Mouse (Mus musculus) telencephalon, adult 2 months (tissue): ENCODE results near the gene Ccdc6.

ENCODE experiments used
- DNase-seq: peaks from one replicate; pipeline ENCODE4 v3.0.0-alpha.2; 2011; ENCODE audit warnings: low read depth, low spot score

The Ccdc6 gene

GRCm38 (mm10) chr10:70095031-70095470 lies 1.9 kb upstream of the Ccdc6 start:
- no peak for DNase-seq

- DNase-seq: no peak
These were observed 1.2 kb upstream of the Ccdc6 start for GRCm38 (mm10) chr10:70095506-70096270.

- no peak for DNase-seq
These were observed 475 bp downstream of the Ccdc6 start for GRCm38 (mm10) chr10:70097291-70097901.

GRCm38 (mm10) chr10:70097911-70098569 lies 1.1 kb downstream of the Ccdc6 start:
- peak; percentile 75 for DNase-seq

DNA sequence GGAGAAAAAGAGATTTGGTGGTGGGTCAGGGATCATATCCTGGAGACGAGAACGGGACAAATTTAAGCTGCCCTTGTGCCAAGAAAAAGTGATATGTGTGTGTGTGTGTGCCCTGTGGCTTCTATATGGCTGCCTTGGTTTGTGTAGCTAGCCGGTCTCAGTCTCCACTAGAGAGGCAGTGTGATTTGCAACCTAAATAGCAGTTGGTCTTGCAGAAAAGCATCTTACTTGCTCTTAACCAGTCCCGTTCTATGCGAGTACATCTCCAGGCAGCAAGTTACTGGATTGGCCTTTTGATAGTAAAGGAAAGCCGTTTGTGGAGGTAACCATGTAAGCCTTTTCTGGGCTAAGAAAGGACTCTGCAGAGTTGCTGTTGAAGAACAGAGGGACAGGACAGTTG lies 1.7 kb downstream of the Ccdc6 start:
- no peak for DNase-seq

GRCm38 (mm10) chr10:70099052-70099451 lies 2.1 kb downstream of the Ccdc6 start:
- no peak for DNase-seq

DNA sequence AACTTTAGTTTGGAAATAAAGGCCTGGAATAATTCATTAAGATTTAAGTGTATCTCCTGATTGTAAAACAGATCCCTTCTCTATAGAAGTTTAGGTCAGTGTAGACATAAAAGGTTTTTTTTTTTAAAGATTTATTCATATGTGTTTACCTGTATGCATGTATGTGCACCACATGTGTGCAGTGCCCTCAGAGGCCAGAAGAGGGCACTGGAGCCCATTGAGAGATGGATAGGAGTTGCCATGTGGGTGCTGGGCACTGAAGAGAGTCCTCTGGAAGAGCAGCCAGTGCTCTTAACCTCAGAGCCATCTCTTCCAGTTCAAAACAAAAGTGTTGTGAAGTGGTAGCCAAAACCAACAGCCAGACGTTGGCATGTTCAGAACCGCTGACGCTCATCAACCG lies 5.2 kb downstream of the Ccdc6 start:
- no peak for DNase-seq

- no peak for DNase-seq
These were observed 11.1 kb downstream of the Ccdc6 start for GRCm38 (mm10) chr10:70108016-70108415.

- DNase-seq: no peak
These were observed 13.1 kb downstream of the Ccdc6 start for GRCm38 (mm10) chr10:70109974-70110373.

GRCm38 (mm10) chr10:70110815-70111214 lies 13.9 kb downstream of the Ccdc6 start:
- no peak for DNase-seq

GRCm38 (mm10) chr10:70111643-70112042 lies 14.7 kb downstream of the Ccdc6 start:
- DNase-seq: no peak

- no peak for DNase-seq
These were observed 17.2 kb downstream of the Ccdc6 start for GRCm38 (mm10) chr10:70114048-70114635.

- DNase-seq: no peak
These were observed 19.5 kb downstream of the Ccdc6 start for GRCm38 (mm10) chr10:70116454-70116853.

DNA sequence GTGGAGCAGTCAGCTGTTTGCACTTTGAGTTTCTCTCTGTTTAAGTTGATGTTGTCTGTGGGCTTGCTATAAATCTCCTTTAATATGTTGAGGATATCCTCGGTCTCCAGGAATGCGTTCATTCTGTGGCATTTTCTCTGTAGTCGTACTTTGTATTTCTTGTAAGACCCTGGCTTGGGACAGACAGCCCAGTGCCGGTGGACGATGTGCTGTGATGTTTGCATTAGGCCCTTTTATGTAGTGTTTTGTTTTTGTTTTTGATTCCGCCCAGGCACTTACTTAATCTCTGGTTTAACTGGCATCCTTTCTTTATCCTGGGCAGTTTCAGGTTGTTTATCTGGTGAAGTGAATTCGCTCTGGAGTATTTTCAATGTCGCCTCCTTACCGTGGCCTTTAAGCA lies 22.5 kb downstream of the Ccdc6 start:
- no peak for DNase-seq

DNA sequence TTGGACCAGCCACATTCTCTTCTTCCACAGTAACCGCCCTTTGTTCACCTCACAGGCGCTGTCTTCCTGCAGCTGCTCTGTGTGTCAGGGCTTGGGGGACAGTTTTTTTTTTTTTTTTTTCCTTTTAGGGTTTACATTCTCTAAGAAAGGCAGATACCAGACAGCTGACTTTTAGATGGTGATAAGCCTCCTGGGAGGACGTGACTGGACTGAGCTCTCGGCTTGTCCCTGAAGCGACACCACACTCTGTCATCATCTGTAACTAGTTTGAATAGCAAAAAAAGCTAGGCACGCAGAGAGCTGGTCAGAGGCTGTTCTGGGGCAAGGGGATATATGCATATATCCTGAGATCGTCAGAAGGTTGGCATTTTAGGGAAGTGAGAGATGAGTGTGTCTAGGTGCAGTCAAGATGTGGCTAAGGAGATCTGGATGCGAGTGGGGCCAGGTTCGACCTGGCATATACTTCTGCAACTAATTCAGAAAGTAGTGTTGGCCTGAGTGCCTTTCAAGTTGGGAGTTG lies 23.0 kb downstream of the Ccdc6 start:
- DNase-seq: no peak

DNA sequence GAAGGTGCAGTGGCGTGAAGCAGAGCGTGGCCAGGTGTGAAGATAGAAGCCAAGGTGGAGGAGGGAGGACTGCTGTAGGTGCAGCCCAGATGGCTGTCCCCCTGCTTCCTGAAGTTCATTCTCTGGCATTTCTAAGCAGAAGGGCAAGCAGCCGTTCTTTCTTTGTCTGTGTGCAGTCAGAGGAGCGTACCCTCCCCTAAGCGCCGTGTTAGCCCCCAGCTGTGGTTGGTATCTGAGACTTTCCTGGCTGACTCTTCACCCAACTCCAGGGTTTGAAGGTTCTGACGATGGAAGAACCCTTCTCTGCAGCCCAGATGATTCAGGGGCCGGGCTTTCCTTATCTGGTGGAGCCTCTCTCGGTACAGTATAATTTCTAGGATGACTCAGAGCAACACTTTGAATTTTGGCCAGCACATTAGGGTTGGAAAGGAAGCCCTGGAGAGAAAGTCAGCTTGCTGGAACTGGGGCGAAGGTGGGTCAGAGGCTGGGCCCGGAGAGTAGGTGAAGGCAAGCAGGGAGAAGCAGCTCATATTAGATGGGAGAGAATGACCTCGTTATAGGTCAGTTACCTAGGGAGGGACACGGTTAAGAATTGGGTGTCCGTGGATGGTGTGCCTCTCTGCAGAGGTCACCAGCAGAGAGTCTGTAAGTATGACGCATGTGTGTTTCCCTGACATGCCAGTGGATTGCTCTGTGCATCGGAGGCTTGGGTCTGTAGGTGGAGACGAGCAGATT lies 23.9 kb downstream of the Ccdc6 start:
- no peak for DNase-seq

DNA sequence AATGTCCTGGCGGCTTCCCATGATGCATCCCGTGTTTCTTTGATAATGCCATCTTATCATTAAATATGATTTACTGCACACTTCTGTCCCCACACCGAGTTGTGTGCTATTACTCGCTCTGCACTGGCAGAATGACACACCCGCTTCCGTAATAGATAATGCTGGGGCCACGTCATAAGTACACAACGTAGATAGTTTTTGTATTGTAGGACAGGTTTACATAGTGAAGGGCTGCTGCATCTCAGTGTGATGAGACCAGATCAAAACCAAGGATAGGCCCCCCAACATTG lies 24.4 kb downstream of the Ccdc6 start:
- DNase-seq: no peak

- DNase-seq: no peak
These were observed 26.5 kb downstream of the Ccdc6 start for GRCm38 (mm10) chr10:70123454-70123853.

GRCm38 (mm10) chr10:70125491-70125890 lies 28.6 kb downstream of the Ccdc6 start:
- no peak for DNase-seq

- DNase-seq: no peak
These were observed 30.4 kb downstream of the Ccdc6 start for GRCm38 (mm10) chr10:70127273-70127672.

GRCm38 (mm10) chr10:70128408-70128807 lies 31.5 kb downstream of the Ccdc6 start:
- DNase-seq: no peak

DNA sequence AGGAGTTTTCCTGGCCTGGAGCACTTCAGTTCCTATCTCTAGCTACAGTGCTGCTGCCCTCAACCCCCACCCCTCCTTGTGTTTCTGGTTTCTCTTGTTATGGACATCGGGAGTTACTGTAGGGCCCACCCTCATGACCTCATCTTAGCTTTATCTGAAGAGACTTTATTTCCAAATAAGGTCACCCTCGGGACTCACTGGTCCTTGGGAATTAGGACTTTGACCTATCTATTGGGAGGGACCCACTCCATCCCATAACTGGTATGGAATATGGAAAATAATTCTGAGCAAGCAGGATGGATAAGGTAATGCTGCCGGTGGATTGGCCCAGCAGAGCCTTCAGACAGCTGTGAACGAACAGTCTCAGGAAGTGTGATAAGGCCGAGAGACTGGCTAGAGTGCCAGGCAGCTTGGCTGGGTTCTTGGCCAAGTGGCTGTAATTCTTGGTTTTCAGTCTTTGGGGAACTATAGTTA lies 35.2 kb downstream of the Ccdc6 start:
- no peak for DNase-seq
